Mouse (Mus musculus): ENCODE results near the gene Fndc3b. TPM values are rescaled to one million over a fixed set of nuclear protein-coding genes. Genes with fewer than 3 reads are reported as not detected.
A peak's percentile ranks its signal among the peaks of the same experiment; 100 is the strongest.

The Fndc3b gene
- polyA plus RNA-seq, 1 experiment from 2014 or later: 10.5 TPM

DNA sequence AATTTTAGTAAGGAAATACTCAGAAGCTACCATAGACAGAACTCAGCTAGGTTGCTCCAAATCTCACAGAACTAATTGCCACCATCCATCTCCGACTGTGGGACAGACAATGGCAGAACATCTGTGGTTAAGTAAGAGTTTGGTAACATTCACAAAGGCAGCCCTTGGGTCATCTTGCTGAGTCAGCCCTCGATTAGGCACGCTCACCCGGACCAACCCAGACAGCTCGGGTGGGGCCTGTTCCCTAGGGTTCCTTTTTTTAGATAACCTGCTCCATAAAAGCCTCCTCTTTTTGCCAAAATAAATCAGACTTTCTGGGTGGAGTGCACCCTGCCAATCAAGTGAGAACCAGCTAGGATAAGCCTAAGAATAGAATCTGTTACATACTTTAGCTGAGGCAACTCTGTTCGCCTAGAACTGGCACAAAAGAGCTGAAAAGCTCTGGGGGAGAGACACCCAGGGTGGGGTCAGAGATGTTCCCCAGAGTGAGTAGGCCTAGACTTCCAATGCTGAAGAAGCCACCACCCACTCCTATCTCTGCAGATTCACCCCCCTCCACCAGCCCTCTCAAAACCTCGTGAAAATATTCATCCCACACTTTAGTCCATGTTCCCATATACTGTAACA lies 54.2 kb downstream of the Fndc3b start:
- Histone ChIP-seq H3K4me2 (ENCODE audit: low read depth, low read length) (no peak overlapping the region), H3K9ac (replicated peaks; ENCODE audit: low read length) (no peak overlapping the region), H3K4me1 (ENCODE audit: control insufficient read depth, insufficient read depth, low read length) (no peaks in the 10 kb centered on the region), H3K9me3 (replicated peaks; ENCODE audit: control insufficient read depth, low read length) (no peaks in the 10 kb centered on the region), H3K27ac (replicated peaks; ENCODE audit: low read depth, low read length) (no peak overlapping the region), H3K36me3 (replicated peaks; ENCODE audit: control insufficient read depth, insufficient read depth, low read depth, low read length) (no peaks in the 10 kb centered on the region), H3K27me3 (ENCODE audit: control insufficient read depth, insufficient read depth, low read length) (no peaks in the 10 kb centered on the region), H3K4me3 (ENCODE audit: low read depth, low read length) (no peak overlapping the region)
- WGBS: 44% methylated on average over 7 of the region's 7 CpGs
- no peak for DNase-seq (ENCODE audit: low spot score)
- 0 out of 2 replicates have a peak, but pooled peaks have one; percentile 14 for ATAC-seq (replicated peaks; ENCODE audit: insufficient number of reproducible peaks, low FRiP score, low TSS enrichment, low read depth)

- H3K36me3 ChIP-seq (replicated peaks; ENCODE audit: control insufficient read depth, insufficient read depth, low read depth, low read length): no peaks in the 10 kb centered on the region
- no peak for DNase-seq (ENCODE audit: low spot score)
These were observed 55.4 kb downstream of the Fndc3b start for GRCm38 (mm10) chr3:27655673-27656072.

DNA sequence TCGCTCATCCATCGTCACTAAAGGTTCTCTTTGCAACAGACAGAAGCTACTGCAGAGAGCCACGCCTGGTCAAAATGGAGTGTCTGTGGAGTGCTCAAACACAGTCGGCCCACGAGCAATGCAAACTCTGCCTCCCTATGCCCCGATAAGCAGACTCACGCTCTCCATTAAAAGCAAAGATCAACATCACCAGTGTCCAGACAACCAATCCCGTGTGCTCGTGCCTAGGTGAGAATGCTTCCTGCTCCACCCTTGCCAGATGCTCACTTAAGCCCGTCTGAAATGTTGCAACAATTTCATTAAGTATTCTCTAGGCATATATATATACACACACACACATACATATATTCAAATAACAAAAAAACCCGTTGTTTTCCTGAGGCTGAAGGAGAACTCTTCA lies 56.1 kb downstream of the Fndc3b start:
- H3K4me2 ChIP-seq (ENCODE audit: low read depth, low read length): no peak overlapping the region
- 88% methylated on average over 11 of the region's 11 CpGs for WGBS
- ATAC-seq (replicated peaks; ENCODE audit: insufficient number of reproducible peaks, low FRiP score, low TSS enrichment, low read depth) (no peak), DNase-seq (ENCODE audit: low spot score) (no peak)
- H3K27ac ChIP-seq (replicated peaks; ENCODE audit: low read depth, low read length): no peak overlapping the region
- no peak overlapping the region for H3K9ac ChIP-seq (replicated peaks; ENCODE audit: low read length)
- no peak overlapping the region for H3K4me3 ChIP-seq (ENCODE audit: low read depth, low read length)
- no peaks in the 10 kb centered on the region for H3K9me3 ChIP-seq (replicated peaks; ENCODE audit: control insufficient read depth, low read length)
- H3K36me3 ChIP-seq (replicated peaks; ENCODE audit: control insufficient read depth, insufficient read depth, low read depth, low read length): no peaks in the 10 kb centered on the region
- H3K4me1 ChIP-seq (ENCODE audit: control insufficient read depth, insufficient read depth, low read length): no peaks in the 10 kb centered on the region
- H3K27me3 ChIP-seq (ENCODE audit: control insufficient read depth, insufficient read depth, low read length): no peaks in the 10 kb centered on the region

More at GRCm38 (mm10) chr3:27655673-27656072, 55.4 kb downstream of the Fndc3b start:
- Histone ChIP-seq H3K9me3 (replicated peaks; ENCODE audit: control insufficient read depth, low read length) (no peaks in the 10 kb centered on the region), H3K4me1 (ENCODE audit: control insufficient read depth, insufficient read depth, low read length) (no peaks in the 10 kb centered on the region), H3K4me3 (ENCODE audit: low read depth, low read length) (no peak overlapping the region), H3K4me2 (ENCODE audit: low read depth, low read length) (no peak overlapping the region), H3K27me3 (ENCODE audit: control insufficient read depth, insufficient read depth, low read length) (no peaks in the 10 kb centered on the region), H3K27ac (replicated peaks; ENCODE audit: low read depth, low read length) (no peak overlapping the region), H3K9ac (replicated peaks; ENCODE audit: low read length) (no peak overlapping the region)
- ATAC-seq (replicated peaks; ENCODE audit: insufficient number of reproducible peaks, low FRiP score, low TSS enrichment, low read depth): no peak
- 68% methylated on average over 4 of the region's 4 CpGs for WGBS

DNA sequence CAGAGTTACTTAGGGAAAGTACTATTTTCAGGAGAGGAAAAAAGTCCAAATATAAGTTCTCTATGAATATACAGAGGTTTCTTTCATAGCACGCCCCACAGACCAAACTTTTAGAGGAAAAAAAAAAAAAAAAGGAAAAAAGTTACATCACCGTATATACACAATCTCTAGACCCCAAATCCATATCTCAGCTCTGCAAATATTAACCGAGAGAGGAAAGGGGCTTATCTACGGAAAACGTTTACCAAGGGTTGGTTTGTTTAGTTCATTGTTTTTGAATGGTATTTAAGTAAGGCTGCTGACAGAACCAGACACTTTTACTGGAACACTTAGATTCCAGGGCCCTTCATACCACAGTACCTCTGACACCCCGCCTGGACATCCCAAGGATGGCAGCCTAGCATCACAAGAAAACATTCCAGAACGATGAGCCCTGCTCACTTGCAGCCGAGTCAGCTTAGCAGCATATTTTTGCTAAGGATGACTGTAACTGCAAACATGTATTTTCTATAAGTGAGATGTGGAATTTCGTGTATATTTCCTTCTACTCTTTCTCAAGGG lies 58.6 kb downstream of the Fndc3b start:
- Histone ChIP-seq H3K4me1 (ENCODE audit: control insufficient read depth, insufficient read depth, low read length) (no peaks in the 10 kb centered on the region), H3K4me2 (ENCODE audit: low read depth, low read length) (no peak overlapping the region), H3K27me3 (ENCODE audit: control insufficient read depth, insufficient read depth, low read length) (no peaks in the 10 kb centered on the region), H3K9me3 (replicated peaks; ENCODE audit: control insufficient read depth, low read length) (no peaks in the 10 kb centered on the region), H3K27ac (replicated peaks; ENCODE audit: low read depth, low read length) (no peak overlapping the region), H3K4me3 (ENCODE audit: low read depth, low read length) (no peak overlapping the region), H3K36me3 (replicated peaks; ENCODE audit: control insufficient read depth, insufficient read depth, low read depth, low read length) (no peaks in the 10 kb centered on the region), H3K9ac (replicated peaks; ENCODE audit: low read length) (no peak overlapping the region)
- WGBS: 78% methylated on average over 9 of the region's 9 CpGs
- ATAC-seq (replicated peaks; ENCODE audit: insufficient number of reproducible peaks, low FRiP score, low TSS enrichment, low read depth) (no peak), DNase-seq (ENCODE audit: low spot score) (no peak)

DNA sequence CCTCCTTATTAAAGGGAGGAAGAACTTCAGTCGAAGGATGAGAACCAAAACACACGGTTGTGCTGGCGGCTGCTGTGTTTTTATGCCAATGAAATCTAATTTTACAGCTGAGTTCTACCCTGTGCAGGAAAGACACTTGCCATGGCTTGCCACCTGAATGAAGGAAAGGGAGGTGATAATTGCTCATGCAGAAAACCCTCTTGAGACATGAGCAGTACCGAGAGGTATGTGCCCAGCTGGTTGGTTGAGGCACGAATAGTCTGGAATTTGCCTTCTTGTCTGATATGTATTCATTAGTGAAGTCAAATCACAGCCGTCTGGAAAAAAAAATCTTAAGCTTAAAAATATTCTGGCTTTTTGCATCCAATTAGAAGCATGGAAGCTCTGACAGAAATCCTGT lies 59.4 kb downstream of the Fndc3b start:
- H3K27me3 ChIP-seq (ENCODE audit: control insufficient read depth, insufficient read depth, low read length): no peaks in the 10 kb centered on the region
- no peak for DNase-seq (ENCODE audit: low spot score)
- no peaks in the 10 kb centered on the region for H3K4me1 ChIP-seq (ENCODE audit: control insufficient read depth, insufficient read depth, low read length)
- no peak for ATAC-seq (replicated peaks; ENCODE audit: insufficient number of reproducible peaks, low FRiP score, low TSS enrichment, low read depth)
- no peak overlapping the region for H3K27ac ChIP-seq (replicated peaks; ENCODE audit: low read depth, low read length)
- no peaks in the 10 kb centered on the region for H3K9me3 ChIP-seq (replicated peaks; ENCODE audit: control insufficient read depth, low read length)
- H3K4me2 ChIP-seq (ENCODE audit: low read depth, low read length): no peak overlapping the region
- H3K4me3 ChIP-seq (ENCODE audit: low read depth, low read length): no peak overlapping the region
- H3K9ac ChIP-seq (replicated peaks; ENCODE audit: low read length): no peak overlapping the region
- 58% methylated on average over 6 of the region's 6 CpGs for WGBS
- no peaks in the 10 kb centered on the region for H3K36me3 ChIP-seq (replicated peaks; ENCODE audit: control insufficient read depth, insufficient read depth, low read depth, low read length)

DNA sequence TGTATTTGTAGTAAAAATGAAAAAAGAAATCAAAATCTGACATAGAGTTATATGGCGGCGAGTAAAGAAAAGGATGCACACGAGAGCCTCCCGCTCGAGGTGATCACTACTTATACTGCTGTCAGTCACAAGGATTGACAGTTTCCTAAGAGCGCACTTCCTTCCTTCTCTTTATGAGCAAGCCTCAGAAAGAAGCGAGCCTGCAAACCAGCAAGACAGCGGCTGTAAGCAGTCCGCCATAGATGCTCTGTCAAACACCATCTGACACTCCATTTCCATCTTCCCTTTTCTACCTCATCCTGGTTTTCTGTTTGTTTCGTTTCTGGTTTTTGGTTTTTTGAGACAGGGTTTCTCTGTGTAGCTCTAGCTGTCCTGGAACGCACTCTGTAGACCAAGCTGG lies 61.0 kb downstream of the Fndc3b start:
- no peak for DNase-seq (ENCODE audit: low spot score)
- 88% methylated on average over 11 of the region's 11 CpGs for WGBS
- H3K4me1 ChIP-seq (ENCODE audit: control insufficient read depth, insufficient read depth, low read length): no peaks in the 10 kb centered on the region

DNA sequence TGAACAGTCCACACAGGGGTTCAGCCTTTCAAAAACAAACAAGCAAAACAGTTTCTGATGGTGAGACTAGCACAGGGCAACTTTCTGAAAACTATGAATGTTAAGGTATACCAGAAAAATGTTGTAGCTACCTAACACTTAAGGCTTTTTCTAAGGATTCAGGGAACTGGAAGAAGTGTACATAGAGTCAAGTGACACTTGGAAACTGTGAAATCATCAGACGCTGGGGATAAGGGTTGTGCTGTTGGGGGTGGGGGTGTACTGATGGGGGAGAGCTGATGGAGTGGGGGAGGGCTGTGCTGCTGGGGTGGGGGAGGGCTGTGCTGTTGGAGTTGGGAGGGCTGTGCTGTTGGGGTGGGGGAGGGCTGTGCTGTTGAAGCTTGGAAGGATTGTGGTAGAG lies 61.8 kb downstream of the Fndc3b start:
- Histone ChIP-seq H3K9ac (replicated peaks; ENCODE audit: low read length) (no peak overlapping the region), H3K4me2 (ENCODE audit: low read depth, low read length) (no peak overlapping the region), H3K27me3 (ENCODE audit: control insufficient read depth, insufficient read depth, low read length) (no peaks in the 10 kb centered on the region), H3K9me3 (replicated peaks; ENCODE audit: control insufficient read depth, low read length) (no peaks in the 10 kb centered on the region), H3K4me1 (ENCODE audit: control insufficient read depth, insufficient read depth, low read length) (no peaks in the 10 kb centered on the region), H3K27ac (replicated peaks; ENCODE audit: low read depth, low read length) (no peak overlapping the region), H3K4me3 (ENCODE audit: low read depth, low read length) (no peak overlapping the region), H3K36me3 (replicated peaks; ENCODE audit: control insufficient read depth, insufficient read depth, low read depth, low read length) (no peaks in the 10 kb centered on the region)
- WGBS: 65% methylated on average over 1 of the region's 1 CpGs
- no peak for ATAC-seq (replicated peaks; ENCODE audit: insufficient number of reproducible peaks, low FRiP score, low TSS enrichment, low read depth)
- DNase-seq (ENCODE audit: low spot score): no peak

More for the DNA sequence above, 61.0 kb downstream of the Fndc3b start:
- ATAC-seq (replicated peaks; ENCODE audit: insufficient number of reproducible peaks, low FRiP score, low TSS enrichment, low read depth): no peak
- Histone ChIP-seq H3K9ac (replicated peaks; ENCODE audit: low read length) (no peak overlapping the region), H3K27me3 (ENCODE audit: control insufficient read depth, insufficient read depth, low read length) (no peaks in the 10 kb centered on the region), H3K9me3 (replicated peaks; ENCODE audit: control insufficient read depth, low read length) (no peaks in the 10 kb centered on the region), H3K4me3 (ENCODE audit: low read depth, low read length) (no peak overlapping the region), H3K27ac (replicated peaks; ENCODE audit: low read depth, low read length) (no peak overlapping the region), H3K4me2 (ENCODE audit: low read depth, low read length) (no peak overlapping the region), H3K36me3 (replicated peaks; ENCODE audit: control insufficient read depth, insufficient read depth, low read depth, low read length) (no peaks in the 10 kb centered on the region)

GRCm38 (mm10) chr3:27642381-27642780 lies 68.7 kb downstream of the Fndc3b start:
- no peaks in the 10 kb centered on the region for H3K4me1 ChIP-seq (ENCODE audit: control insufficient read depth, insufficient read depth, low read length)
- DNase-seq (ENCODE audit: low spot score): no peak
- 88% methylated on average over 6 of the region's 6 CpGs for WGBS
- no peaks in the 10 kb centered on the region for H3K36me3 ChIP-seq (replicated peaks; ENCODE audit: control insufficient read depth, insufficient read depth, low read depth, low read length)
- H3K4me2 ChIP-seq (ENCODE audit: low read depth, low read length): no peak overlapping the region
- no peaks in the 10 kb centered on the region for H3K27me3 ChIP-seq (ENCODE audit: control insufficient read depth, insufficient read depth, low read length)
- no peak overlapping the region for H3K4me3 ChIP-seq (ENCODE audit: low read depth, low read length)
- no peak for ATAC-seq (replicated peaks; ENCODE audit: insufficient number of reproducible peaks, low FRiP score, low TSS enrichment, low read depth)
- no peak overlapping the region for H3K27ac ChIP-seq (replicated peaks; ENCODE audit: low read depth, low read length)
- H3K9me3 ChIP-seq (replicated peaks; ENCODE audit: control insufficient read depth, low read length): no peaks in the 10 kb centered on the region
- no peak overlapping the region for H3K9ac ChIP-seq (replicated peaks; ENCODE audit: low read length)
